Mouse (Mus musculus) urinary bladder, postnatal 25 days (tissue): ENCODE results near the gene Foxp3.

Source experiments
- DNase-seq: peaks from one replicate; pipeline ENCODE4 v3.0.0; 2022; ENCODE audit warnings: low spot score

Gene Foxp3

GRCm38 (mm10) chrX:7573176-7574086 lies at the start of gene Foxp3:
Gene Foxp3 (plus strand): TSS chrX:7573644.
- peak; percentile 40 for DNase-seq

GRCm38 (mm10) chrX:7524961-7525360 lies 48.5 kb upstream of the Foxp3 start:
- no peak for DNase-seq

- no peak for DNase-seq
These were observed 20.0 kb upstream of the Foxp3 start for GRCm38 (mm10) chrX:7553474-7553873.

- DNase-seq: no peak
These were observed 10.4 kb upstream of the Foxp3 start for GRCm38 (mm10) chrX:7563076-7563475.

DNA sequence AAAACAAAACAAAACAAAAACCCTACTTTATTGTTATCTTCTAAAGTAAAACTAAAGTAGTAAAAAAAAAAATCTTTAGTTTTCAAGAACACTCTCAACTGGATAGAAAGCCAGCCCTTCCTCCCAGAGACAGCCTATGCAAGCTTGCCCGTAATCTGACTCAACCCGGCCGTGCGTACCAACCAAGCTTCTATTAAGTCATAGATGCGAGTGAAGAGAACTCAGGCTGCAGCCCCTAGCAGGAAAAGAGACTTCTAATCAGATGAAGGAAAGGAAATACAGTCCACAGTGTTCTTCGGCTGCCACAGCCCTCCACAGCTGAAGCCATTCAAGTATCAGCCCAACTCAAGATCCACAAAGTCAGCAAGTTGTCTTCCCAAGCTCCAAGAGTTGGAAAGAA lies 7.1 kb upstream of the Foxp3 start:
- DNase-seq: no peak

DNA sequence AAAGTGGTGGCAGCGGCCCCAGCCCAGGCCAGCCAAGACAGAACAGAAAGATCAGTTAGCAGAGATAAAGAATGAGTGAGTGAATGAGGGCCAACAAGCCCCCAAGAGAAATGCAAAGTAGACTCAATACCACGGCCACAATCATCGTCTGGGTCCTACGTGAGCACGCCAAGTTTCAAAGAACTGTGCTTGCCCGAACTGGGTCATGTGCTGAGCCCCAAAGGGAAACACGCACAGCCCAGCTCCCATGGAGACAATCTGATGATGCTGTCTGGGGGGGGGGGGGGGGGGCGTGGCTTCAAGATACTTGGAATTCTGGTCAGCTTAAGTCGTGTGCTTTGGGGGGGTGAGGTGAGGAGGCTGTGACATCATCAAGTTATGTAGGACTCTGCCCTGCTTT lies 6.0 kb upstream of the Foxp3 start:
- DNase-seq: no peak

DNA sequence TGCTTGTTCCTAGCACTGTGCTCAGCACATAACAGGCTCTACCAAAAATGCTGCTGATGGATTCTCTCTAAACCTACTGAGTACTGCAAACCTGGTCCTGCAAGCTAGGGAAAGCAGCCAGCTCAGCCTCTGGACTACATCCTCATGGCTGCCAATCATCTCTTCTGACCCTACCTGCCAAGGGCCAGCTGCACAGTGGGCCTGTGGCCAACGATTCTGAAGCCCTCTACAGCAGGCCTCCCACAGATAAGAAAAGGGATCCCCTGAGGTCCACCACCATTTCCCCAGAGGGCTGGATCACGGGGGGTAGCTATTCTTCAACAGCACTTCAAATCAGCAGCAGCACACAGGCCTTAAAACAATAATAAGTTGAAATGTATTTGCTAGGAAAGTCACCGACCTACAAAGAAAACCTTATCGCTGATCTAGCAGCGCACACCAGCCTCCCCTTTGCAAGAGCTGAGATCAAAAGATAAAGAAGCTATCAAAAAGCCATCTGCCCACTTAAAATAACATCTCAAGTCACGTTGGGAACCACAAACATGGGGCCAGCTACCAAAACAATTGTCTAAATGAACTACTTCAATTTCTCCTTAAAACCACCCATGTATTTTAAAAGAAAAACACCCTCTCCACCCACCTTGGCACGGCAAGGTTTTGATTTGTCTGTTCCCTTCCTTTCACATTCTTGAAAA lies 2.8 kb upstream of the Foxp3 start:
- no peak for DNase-seq

- no peak for DNase-seq
These were observed 1.8 kb upstream of the Foxp3 start for GRCm38 (mm10) chrX:7571565-7572136.

- no peak for DNase-seq
These were observed 978 bp upstream of the Foxp3 start for GRCm38 (mm10) chrX:7572466-7572865.

DNA sequence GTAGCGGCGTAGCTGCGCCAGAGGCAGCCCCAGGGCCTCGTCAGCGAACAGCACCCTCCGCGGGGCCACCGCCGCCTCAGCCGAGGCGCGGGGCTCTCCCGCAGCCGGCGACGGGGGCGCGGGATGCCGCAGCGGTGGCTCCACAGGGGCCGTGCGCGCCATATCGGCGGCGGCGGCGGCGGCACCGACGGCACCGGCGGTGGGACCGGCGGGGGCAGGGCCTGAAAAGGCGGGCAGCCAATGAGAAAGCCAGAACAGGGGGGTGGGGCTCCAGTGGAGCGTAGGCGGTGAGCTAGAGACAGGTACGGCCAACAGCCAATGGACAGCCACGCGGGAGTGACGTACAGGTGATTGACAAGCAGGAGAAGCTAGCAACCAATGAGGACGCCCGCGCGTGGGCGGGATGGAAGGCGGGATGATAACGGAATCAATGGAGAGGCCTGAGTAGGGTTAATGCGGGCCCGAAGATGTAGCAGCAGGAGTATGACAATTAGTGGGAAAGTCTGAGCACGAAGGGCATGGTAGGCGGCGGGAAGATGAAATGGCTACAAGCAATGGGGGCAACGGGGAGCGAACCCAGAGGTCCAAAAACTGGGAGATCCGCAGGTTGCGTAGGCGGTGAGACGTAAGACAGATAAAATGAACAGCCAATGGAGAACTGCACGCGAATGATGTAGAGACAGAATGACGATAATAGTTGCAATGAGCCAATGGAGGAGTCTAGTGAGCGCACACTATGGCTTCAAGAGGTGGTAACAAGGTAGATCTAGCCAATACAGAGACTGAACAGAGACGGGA lies 842 bp downstream of the Foxp3 start, which contains the start of gene Ppp1r3f:
Ppp1r3f (minus strand) TSS at position 197 of the 798 bp plus-strand sequence.
- DNase-seq: peak; percentile 79

GRCm38 (mm10) chrX:7574885-7575231 lies 1.4 kb downstream of the Foxp3 start:
- DNase-seq: no peak

- DNase-seq: no peak
These were observed 7.7 kb downstream of the Foxp3 start for GRCm38 (mm10) chrX:7581151-7581550.

GRCm38 (mm10) chrX:7583881-7584280 lies 10.4 kb downstream of the Foxp3 start:
- no peak for DNase-seq

GRCm38 (mm10) chrX:7586356-7586755 lies 12.9 kb downstream of the Foxp3 start:
- DNase-seq: no peak

DNA sequence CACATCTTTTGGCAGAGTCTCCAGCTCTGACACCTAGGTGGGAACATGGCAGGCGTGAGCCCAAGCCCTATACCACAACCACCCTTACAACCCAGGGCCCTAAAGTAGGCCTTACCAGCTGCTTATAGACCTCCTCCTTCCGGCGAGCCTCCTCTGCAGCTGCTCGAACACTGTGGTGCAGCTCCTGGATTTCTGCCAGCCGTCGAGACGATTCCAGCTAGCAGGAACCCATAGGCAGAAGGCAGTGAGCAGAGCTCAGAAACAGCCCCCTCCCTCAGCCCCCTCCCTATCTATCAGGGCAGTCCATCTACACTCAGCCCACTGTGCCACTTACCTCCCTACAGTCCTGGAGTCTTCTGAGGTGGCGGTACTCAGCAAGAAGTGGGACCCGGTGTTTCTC lies 21.9 kb downstream of the Foxp3 start:
- no peak for DNase-seq

DNA sequence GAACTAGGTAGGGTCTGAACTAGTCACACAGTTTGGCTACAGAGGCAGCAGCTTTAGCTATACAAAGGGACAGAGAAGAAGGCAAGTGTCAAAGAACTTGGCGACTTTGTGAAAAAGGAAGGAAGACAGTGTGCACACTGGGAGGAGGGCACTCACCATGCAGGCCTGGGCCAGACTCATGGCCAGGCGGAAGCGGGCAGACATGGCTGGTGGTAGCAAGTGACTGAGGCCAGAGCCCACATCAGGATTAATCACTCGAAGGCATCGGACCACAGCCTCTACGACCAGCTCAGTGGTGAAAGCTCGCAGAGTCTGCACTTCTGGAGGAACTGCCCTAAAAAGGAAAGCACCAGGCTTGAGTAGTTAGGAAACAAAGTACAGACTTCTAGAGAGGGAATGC lies 30.6 kb downstream of the Foxp3 start:
- no peak for DNase-seq

GRCm38 (mm10) chrX:7604879-7605574 lies 31.6 kb downstream of the Foxp3 start, which contains the start of gene Ccdc22:
Gene Ccdc22 (minus strand): TSS chrX:7605517.
- DNase-seq: peak; percentile 55

DNA sequence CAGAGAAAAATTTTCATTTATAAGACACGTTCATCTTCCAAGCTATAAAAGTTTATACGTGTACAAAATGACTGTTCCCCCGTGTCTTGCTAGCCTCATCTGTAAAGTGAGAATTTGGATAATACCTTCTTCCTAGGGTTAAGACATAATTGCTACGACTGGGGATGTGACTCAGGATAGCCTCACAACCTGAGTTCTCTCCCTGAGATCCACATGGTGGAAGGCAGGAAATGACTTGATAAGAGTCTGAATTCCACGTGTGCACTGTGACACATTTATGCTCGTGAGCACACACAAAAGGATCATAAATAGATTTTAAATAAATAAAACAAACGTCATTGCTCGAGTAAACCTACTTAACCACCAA lies 32.1 kb downstream of the Foxp3 start:
- no peak for DNase-seq

- no peak for DNase-seq
These were observed 33.3 kb downstream of the Foxp3 start, which contains the start of gene Cacna1f for GRCm38 (mm10) chrX:7606783-7607182. Gene Cacna1f (plus strand): TSS chrX:7607083.

GRCm38 (mm10) chrX:7610035-7610434 lies 36.6 kb downstream of the Foxp3 start:
- DNase-seq: no peak

DNA sequence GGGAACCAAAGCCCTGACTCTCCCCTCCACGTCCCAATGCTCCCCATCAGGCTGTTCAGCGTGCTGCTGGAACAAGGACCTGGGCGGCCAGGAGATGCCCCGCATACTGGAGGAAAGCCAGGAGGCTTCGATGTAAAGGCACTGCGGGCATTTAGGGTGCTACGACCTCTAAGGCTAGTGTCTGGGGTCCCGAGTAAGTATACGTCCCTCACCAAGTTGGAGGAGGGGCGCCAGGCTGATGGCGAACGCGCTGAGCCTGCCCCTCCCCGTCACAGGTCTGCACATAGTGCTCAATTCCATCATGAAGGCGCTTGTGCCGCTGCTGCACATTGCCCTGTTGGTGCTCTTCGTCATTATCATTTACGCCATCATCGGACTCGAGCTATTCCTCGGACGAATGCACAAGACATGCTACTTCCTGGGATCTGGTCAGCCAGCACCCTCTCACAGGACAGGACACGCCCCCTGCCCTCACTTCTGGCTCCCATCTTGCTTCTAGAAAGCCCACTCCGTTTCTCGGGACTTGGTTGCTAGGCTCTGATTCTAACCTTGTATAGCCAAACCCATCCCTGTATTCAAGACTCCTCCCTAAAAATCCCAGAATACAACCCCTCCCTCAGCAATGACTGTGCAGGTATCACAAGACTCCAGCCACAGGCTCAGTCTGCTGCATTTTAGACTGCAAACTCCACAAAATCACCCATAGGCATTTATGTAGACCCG lies 37.3 kb downstream of the Foxp3 start:
- no peak for DNase-seq
